Mouse (Mus musculus) stomach, postnatal 0 days (tissue): ENCODE results near the gene Cdv3. TPM values are rescaled to one million over a fixed set of nuclear protein-coding genes. Genes with fewer than 3 reads are reported as not detected.
A peak's percentile ranks its signal among the peaks of the same experiment; 100 is the strongest.

Experiments
- ATAC-seq: fragments of 200-750 bp; cut with Nextera tagmentation; 2 replicates; pipeline ENCODE4 v1.8.0; 2017; ENCODE audit not compliant: low FRiP score, low TSS enrichment
- DNase-seq: peaks from one replicate; pipeline ENCODE4 v3.0.0-alpha.2; 2016; ENCODE audit warnings: low spot score
- H3K27ac ChIP-seq: fragments of 300-500 bp; sonication (generic); replicated peaks from 2 replicates; pipeline ENCODE4 v1.5.1; 2014; ENCODE audit warnings: mild to moderate bottlenecking, control low read depth
- H3K27me3 ChIP-seq: fragments of 300-500 bp; sonication (generic); 2 replicates; pipeline ENCODE4 v1.6.1; 2014; ENCODE audit warnings: low read length; ENCODE audit not compliant: control insufficient read depth, insufficient read depth
- H3K36me3 ChIP-seq: fragments of 300-500 bp; sonication (generic); 2 replicates; pipeline ENCODE4 v1.6.1; 2014; ENCODE audit warnings: low read length, mixed read lengths; ENCODE audit not compliant: control insufficient read depth, insufficient read depth
- H3K4me1 ChIP-seq: fragments of 300-500 bp; sonication (generic); replicated peaks from 2 replicates; pipeline ENCODE4 v1.6.1; 2014; ENCODE audit warnings: antibody characterized with exemption; ENCODE audit not compliant: control insufficient read depth, insufficient read depth
- H3K4me2 ChIP-seq: fragments of 300-500 bp; sonication (generic); replicated peaks from 2 replicates; pipeline ENCODE4 v1.6.1; 2014; ENCODE audit warnings: low read depth, mild to moderate bottlenecking, control low read depth, moderate library complexity
- H3K4me3 ChIP-seq: fragments of 300-500 bp; sonication (generic); 2 replicates; pipeline ENCODE4 v1.5.1; 2014; ENCODE audit warnings: low read depth, low read length, control low read depth
- H3K9ac ChIP-seq: fragments of 300-500 bp; sonication (generic); 2 replicates; pipeline ENCODE4 v1.6.1; 2014; ENCODE audit warnings: mild to moderate bottlenecking, low read length, control low read depth, mixed read lengths
- H3K9me3 ChIP-seq: fragments of 300-500 bp; sonication (generic); 2 replicates; pipeline ENCODE4 v1.6.1; 2016; ENCODE audit warnings: low read length; ENCODE audit not compliant: control insufficient read depth
- CTCF ChIP-seq: IDR thresholded peaks from 2 replicates; pipeline ENCODE4 v1.5.1; 2016; ENCODE audit warnings: antibody characterized with exemption, low read depth, mild to moderate bottlenecking, moderate library complexity
- EP300 ChIP-seq: optimal IDR thresholded peaks from 2 replicates; pipeline ENCODE3; 2016; ENCODE audit warnings: antibody characterized with exemption
- WGBS: fragments of 180-500 bp; shearing (Covaris S2); extraction: QIAGEN DNeasy Blood & Tissue Kit; methylation state at CpG from one replicate; pipeline ENCODE4 v1.1.7; 2014; 5-methylcytosine and 5-hydroxymethylcytosine counted together
- polyA plus RNA-seq: library from polyadenylated mRNA; unstranded; fragments of >200 nt; fragmentation: Nextera tagmentation; extraction: Ambion mirVana; gene quantifications from 2 replicates; pipeline ENCODE4 v1.2.1, GENCODE M21; 2015

Gene Cdv3
- polyA plus RNA-seq, 1 experiment from 2014 or later = 50.0 TPM

DNA sequence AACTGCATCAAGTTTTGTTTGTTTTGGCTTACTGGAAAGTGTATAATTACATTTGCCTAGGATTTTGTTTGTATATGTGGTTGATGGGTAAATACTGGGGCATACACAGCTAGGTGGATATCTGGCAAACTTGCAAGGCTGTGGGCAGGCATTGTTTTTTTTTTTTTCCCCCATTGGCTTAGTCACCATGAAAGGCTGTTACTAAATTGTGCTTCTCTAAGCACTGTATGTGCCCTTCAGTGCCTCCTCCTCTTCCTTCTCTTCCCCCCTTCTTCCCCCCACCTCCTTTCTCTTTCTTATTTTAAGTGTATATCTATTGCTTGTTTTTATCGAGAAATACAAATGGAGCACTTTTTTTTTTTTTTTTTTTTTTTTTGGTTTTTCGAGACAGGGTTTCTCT is 41.0 kb downstream of the Cdv3 start:
- H3K27ac ChIP-seq = no peak overlapping the region
- no peaks in the 10 kb centered on the region for H3K4me1 ChIP-seq
- WGBS = 79% methylated on average over 1 of the region's 2 CpGs
- DNase-seq = no peak
- peak; percentile 51; the same call in 1 of the 2 replicates for ATAC-seq
- H3K4me3 ChIP-seq = no peak overlapping the region
- H3K4me2 ChIP-seq = no peak overlapping the region
- H3K27me3 ChIP-seq = no peaks in the 10 kb centered on the region
- no peaks in the 10 kb centered on the region for H3K9me3 ChIP-seq
- no peak overlapping the region for H3K9ac ChIP-seq
- H3K36me3 ChIP-seq = peaks cover 40% of the 10 kb centered on the region
- TF ChIP-seq EP300 (no peak), CTCF (no peak)

- no peaks in the 10 kb centered on the region for H3K9me3 ChIP-seq
- H3K36me3 ChIP-seq = peaks cover 9% of the 10 kb centered on the region; the same call in 1 of the 2 replicates
- no peak overlapping the region for H3K9ac ChIP-seq
- H3K27me3 ChIP-seq = no peaks in the 10 kb centered on the region
- H3K27ac ChIP-seq = no peak overlapping the region
- no peak for ATAC-seq
- TF ChIP-seq CTCF (no peak), EP300 (no peak)
- WGBS = 88% methylated on average over 6 of the region's 6 CpGs
- H3K4me3 ChIP-seq = no peak overlapping the region
- DNase-seq = no peak
- H3K4me1 ChIP-seq = no peaks in the 10 kb centered on the region
- no peak overlapping the region for H3K4me2 ChIP-seq
These were observed 55.8 kb downstream of the Cdv3 start for GRCm38 (mm10) chr9:103309832-103310231.

DNA sequence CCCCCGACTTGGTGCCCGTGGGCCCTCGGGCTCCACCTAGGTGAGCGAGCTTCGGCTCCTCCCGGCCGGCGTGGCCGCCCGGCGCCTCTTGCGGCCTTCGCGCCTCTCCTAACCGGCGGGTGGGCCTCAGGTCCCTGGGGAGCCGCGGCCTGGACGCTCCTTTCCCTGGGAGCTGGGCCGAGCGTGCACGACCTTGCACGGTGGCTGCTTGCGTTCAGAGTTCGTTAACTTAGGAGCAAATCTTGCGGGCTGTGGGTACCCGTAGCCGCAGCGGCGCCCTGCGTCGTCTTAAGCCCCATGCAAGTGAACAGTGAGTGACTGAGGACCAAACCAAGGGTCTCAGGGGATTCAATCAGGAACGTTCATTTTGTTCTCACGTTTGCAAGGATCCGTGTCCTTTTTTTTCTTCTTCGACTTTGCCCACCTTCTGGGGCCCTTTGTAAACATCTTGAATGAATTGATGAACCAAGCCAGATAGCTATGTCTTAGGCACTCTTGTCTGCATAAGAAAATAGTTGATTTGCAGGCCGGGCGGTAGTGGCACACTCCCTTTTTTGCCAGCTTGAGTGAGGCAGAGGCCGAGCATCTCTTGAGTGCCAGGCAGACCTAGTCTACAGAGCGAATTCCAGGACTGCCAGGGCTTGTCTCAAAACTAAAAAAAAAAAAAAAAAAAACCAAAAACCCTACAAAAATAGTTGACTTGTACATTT is 60.2 kb downstream of the Cdv3 start:
- peak; percentile 71 for ATAC-seq
- no peak for TF ChIP-seq EP300
- peak; percentile 12; the same call in 1 of the 2 replicates for TF ChIP-seq CTCF
- WGBS = under 1% methylated on average over 37 of the region's 40 CpGs
- Histone ChIP-seq H3K27ac (peak overlapping the region; percentile 70), H3K36me3 (0 out of 2 replicates have a peak, but pooled peaks cover 3% of the 10 kb centered on the region), H3K27me3 (no peaks in the 10 kb centered on the region), H3K9ac (peak overlapping the region; percentile 84), H3K9me3 (no peaks in the 10 kb centered on the region), H3K4me3 (peak overlapping the region; percentile 88), H3K4me1 (no peaks in the 10 kb centered on the region), H3K4me2 (peak overlapping the region; percentile 85)
- DNase-seq = no peak

- Histone ChIP-seq H3K4me3 (peak within 1 kb of the TSS; percentile 88), H3K9me3 (no peaks in the 10 kb centered on the region), H3K27ac (peak within 1 kb of the TSS; percentile 76), H3K9ac (peak within 1 kb of the TSS; percentile 84), H3K27me3 (no peaks in the 10 kb centered on the region), H3K4me1 (no peaks in the 10 kb centered on the region), H3K36me3 (0 out of 2 replicates have a peak, but pooled peaks cover 3% of the 10 kb centered on the region), H3K4me2 (peak within 1 kb of the TSS; percentile 85)
- ATAC-seq (peak; percentile 98), DNase-seq (peak; percentile 94)
- under 1% methylated on average over 47 of the region's 49 CpGs for WGBS
- TF ChIP-seq CTCF (peak; percentile 46), EP300 (no peak)
These were observed 60.7 kb downstream of the Cdv3 start, which contains the start of the genes 1300017J02Rik and Topbp1 for GRCm38 (mm10) chr9:103304927-103305326. Gene 1300017J02Rik, minus strand, starts transcription at chr9:103305082. Gene Topbp1, plus strand, starts transcription at chr9:103305215.

Other genes starting within 250 kb of the Cdv3 start
- 29.4 and 33.7 TPM in 2 replicates for gene Srprb, start 163.7 kb downstream of the Cdv3 start, polyA plus RNA-seq
- gene Gm20425, start 135.5 kb downstream of the Cdv3 start, polyA plus RNA-seq = 9.3 and 10.4 TPM in 2 replicates
- 83.4 and 105 TPM in 2 replicates for gene Trf, start 135.4 kb downstream of the Cdv3 start, polyA plus RNA-seq
- gene 1300017J02Rik, start 60.8 kb downstream of the Cdv3 start, polyA plus RNA-seq = 1.3 TPM in 2 replicates
- gene Topbp1, start 60.6 kb downstream of the Cdv3 start, polyA plus RNA-seq = 15.6 and 17.2 TPM in 2 replicates
- gene Bfsp2, start 114.6 kb upstream of the Cdv3 start, polyA plus RNA-seq = 0.28 and 0.40 TPM in 2 replicates